Mouse (Mus musculus) hindbrain, embryonic 13.5 days (tissue): ENCODE measurements around the gene Mdm1. TPM values are rescaled to one million over a fixed set of nuclear protein-coding genes. Genes with fewer than 3 reads are reported as not detected.
"Not testable (repeated sequence)": the region's sequence is repeated elsewhere in the genome, so short reads cannot be mapped to it uniquely, and the experiment has no call there.

Experiments used
- ATAC-seq: fragments of 200-750 bp; cut with Nextera tagmentation; 2 replicates; pipeline ENCODE4 v1.8.0; 2017; ENCODE audit warnings: moderate TSS enrichment; ENCODE audit not compliant: low FRiP score
- H3K27ac ChIP-seq: fragments of 300-500 bp; sonication (generic); 2 replicates; pipeline ENCODE4 v1.5.1; 2015; ENCODE audit warnings: inconsistent platforms, mild to moderate bottlenecking, moderate library complexity
- H3K27me3 ChIP-seq: fragments of 300-500 bp; sonication (generic); 2 replicates; pipeline ENCODE4 v1.6.1; 2015; ENCODE audit warnings: mild to moderate bottlenecking, inconsistent platforms
- H3K36me3 ChIP-seq: fragments of 300-500 bp; sonication (generic); 2 replicates; pipeline ENCODE4 v1.6.1; 2015; ENCODE audit warnings: mild to moderate bottlenecking, inconsistent platforms
- H3K4me1 ChIP-seq: fragments of 300-500 bp; sonication (generic); replicated peaks from 2 replicates; pipeline ENCODE4 v1.6.1; 2015; ENCODE audit warnings: inconsistent platforms
- H3K4me2 ChIP-seq: fragments of 300-500 bp; sonication (generic); 2 replicates; pipeline ENCODE4 v1.6.1; 2015; ENCODE audit warnings: inconsistent platforms, mild to moderate bottlenecking, moderate library complexity
- H3K4me3 ChIP-seq: fragments of 300-500 bp; sonication (generic); 2 replicates; pipeline ENCODE4 v1.5.1; 2015; ENCODE audit warnings: mild to moderate bottlenecking, inconsistent platforms
- H3K9ac ChIP-seq: fragments of 300-500 bp; sonication (generic); 2 replicates; pipeline ENCODE4 v1.6.1; 2015; ENCODE audit warnings: mild to moderate bottlenecking, inconsistent platforms
- H3K9me3 ChIP-seq: fragments of 300-500 bp; sonication (generic); 2 replicates; pipeline ENCODE4 v1.6.1; 2016; ENCODE audit warnings: inconsistent platforms
- WGBS: fragments of 180-500 bp; shearing (Covaris S2); methylation state at CpG from one replicate; pipeline ENCODE4 v1.1.7; 2015; 5-methylcytosine and 5-hydroxymethylcytosine counted together
- polyA plus RNA-seq: library from polyadenylated mRNA; unstranded; fragments of >200 nt; fragmentation: Nextera tagmentation; extraction: Ambion mirVana; gene quantifications from 2 replicates; pipeline ENCODE4 v1.2.1, GENCODE M21; 2015

Gene Mdm1
- polyA plus RNA-seq, 1 experiment from 2014 or later: 37.1 TPM

DNA sequence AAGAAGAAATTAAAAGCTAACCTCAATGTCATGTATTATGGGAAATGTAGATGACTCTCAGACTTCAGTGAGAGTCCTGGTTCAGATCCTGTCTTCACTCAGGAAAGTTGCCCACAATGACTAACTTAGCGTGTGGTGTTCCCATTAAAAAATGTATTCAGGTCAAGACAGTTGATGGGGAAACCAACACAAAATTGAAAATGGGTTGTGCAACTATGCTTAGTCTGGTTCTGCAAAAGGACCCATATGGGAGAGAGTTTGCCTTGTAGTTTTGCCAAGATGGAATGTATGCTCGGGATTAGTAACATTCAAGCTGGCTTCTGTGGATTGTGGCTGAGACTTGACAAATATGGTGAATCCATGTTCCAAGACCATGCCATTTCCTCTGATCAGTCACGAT lies 31.3 kb downstream of the Mdm1 start:
- no peak overlapping the region for H3K4me2 ChIP-seq
- 96% methylated on average over 3 of the region's 3 CpGs for WGBS
- no peaks in the 10 kb centered on the region for H3K9me3 ChIP-seq
- no peaks in the 10 kb centered on the region for H3K4me1 ChIP-seq
- no peak overlapping the region for H3K27ac ChIP-seq
- no peak overlapping the region for H3K9ac ChIP-seq
- H3K4me3 ChIP-seq: no peak overlapping the region
- H3K36me3 ChIP-seq: peaks cover 9% of the 10 kb centered on the region
- H3K27me3 ChIP-seq: no peaks in the 10 kb centered on the region
- no peak for ATAC-seq

DNA sequence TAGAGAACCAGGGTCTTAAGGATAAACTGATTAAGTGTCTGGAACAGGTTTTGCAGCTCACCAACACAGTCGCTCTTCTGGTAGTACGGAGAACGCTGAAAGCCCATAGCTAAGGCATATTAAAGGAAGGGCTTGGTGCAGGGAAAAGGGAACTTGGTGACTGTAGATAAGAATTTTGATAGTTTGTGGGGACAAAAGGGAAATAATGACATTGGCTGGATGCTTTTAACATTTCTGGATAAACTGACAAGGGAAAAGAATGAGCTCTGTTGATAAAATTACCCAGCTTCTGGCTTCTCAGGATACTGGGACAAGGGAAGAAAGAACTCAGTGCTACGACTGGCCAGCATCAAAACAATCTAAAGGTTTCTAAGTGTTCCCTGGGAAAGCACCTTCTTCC lies 33.9 kb downstream of the Mdm1 start:
- ATAC-seq: not testable (repeated sequence)

DNA sequence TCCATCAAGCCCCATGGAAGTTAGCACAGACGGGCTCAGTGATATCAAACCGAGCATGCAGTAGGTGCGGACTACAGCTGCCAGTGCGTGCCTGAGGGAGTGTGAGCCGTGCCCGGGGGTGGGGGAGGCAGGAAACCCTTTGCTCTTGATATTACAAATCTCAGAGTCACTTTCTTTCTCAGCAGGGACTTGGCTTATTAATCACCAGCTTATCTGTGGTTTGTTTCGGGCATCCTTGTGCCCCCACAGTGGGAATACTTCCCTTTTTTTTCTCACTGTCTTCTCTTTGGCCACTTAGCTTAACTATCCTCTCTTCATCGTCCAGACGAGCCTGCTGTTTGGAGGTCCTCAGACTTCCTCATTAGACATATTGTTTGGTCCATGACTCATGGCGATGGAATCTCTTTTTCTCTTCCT lies 37.1 kb downstream of the Mdm1 start:
- H3K36me3 ChIP-seq: no peaks in the 10 kb centered on the region
- WGBS: 86% methylated on average over 10 of the region's 10 CpGs
- H3K27ac ChIP-seq: no peak overlapping the region
- no peaks in the 10 kb centered on the region for H3K27me3 ChIP-seq
- ATAC-seq: no peak
- no peak overlapping the region for H3K9ac ChIP-seq
- H3K4me2 ChIP-seq: no peak overlapping the region
- no peak overlapping the region for H3K4me3 ChIP-seq
- H3K9me3 ChIP-seq: no peaks in the 10 kb centered on the region
- no peaks in the 10 kb centered on the region for H3K4me1 ChIP-seq

More for the DNA sequence above, 33.9 kb downstream of the Mdm1 start:
- not testable (repeated sequence) for H3K27ac ChIP-seq, H3K4me1 ChIP-seq, H3K4me3 ChIP-seq, H3K36me3 ChIP-seq, H3K9ac ChIP-seq, H3K4me2 ChIP-seq, H3K9me3 ChIP-seq, H3K27me3 ChIP-seq
- WGBS: 95% methylated on average over 4 of the region's 4 CpGs

DNA sequence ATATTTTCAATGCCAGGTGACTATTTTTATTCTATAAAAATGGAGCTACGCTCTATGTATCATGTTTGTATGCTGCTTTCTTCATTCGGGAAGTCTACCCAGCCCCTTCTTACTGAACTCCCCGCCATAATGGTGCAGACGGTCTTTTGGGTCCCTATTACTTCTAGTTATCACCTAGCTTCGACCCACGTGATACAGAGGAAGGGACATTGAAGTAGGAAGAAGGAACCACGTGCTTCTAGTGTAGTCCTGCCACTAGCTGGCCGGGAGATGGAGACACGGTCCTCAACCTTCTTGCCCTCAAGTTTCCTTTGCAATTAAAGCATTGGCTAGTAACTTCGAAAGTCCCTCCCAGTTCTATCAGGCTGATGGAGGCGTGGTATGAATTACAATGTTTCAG lies 37.7 kb downstream of the Mdm1 start:
- H3K4me3 ChIP-seq: no peak overlapping the region
- H3K36me3 ChIP-seq: no peaks in the 10 kb centered on the region
- no peak overlapping the region for H3K4me2 ChIP-seq
- H3K27me3 ChIP-seq: no peaks in the 10 kb centered on the region
- ATAC-seq: no peak
- WGBS: 90% methylated on average over 11 of the region's 11 CpGs
- no peaks in the 10 kb centered on the region for H3K4me1 ChIP-seq
- H3K9ac ChIP-seq: no peak overlapping the region
- H3K27ac ChIP-seq: no peak overlapping the region
- no peaks in the 10 kb centered on the region for H3K9me3 ChIP-seq

DNA sequence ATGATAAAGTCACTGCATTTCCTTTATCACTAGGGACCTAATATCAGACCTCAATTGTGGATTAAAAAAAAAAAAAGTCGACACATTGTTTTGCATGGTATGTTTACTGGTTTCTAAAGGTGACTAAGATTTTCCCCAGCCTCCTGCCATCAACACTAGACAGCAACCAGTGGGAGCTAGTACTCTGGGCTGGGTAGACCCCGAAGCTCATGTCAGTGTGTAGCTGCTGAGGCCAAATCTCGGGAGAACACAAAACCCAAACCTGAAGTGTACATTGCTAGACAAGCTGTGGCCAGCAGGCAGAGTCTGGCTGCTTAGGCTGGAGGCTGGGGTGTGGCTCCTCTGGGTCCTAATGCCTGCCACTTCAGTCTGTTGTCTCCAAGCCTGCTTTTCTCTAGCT lies 53.5 kb downstream of the Mdm1 start:
- H3K36me3 ChIP-seq, H3K9ac ChIP-seq, H3K27me3 ChIP-seq, H3K4me1 ChIP-seq, H3K4me3 ChIP-seq, ATAC-seq, H3K4me2 ChIP-seq, H3K9me3 ChIP-seq, H3K27ac ChIP-seq: not testable (repeated sequence)
- 37% methylated on average over 3 of the region's 3 CpGs for WGBS

DNA sequence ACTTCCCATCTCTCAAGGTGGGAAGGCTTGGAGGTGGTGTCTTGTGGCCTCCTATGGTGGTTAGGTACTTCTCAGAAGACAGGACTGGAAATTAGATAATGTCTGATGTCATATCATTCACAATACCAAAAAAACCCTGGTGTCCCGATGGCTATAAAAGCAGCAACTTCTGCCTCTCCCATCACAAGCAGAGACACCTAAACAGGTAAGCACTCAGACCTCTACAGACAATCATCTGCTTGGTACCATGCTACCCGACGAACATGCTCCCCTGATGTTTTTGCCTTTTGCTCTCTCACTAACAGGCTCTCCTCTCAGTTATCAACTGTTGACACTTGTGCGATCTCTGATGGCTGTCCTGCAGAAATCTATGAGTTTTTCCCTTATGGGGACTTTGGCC lies 63.0 kb downstream of the Mdm1 start, which contains the start of gene Il22:
TSS of gene Il22 (plus strand) at position 301 of the 400 bp plus-strand sequence.
- Histone ChIP-seq H3K4me3 (no peak within 1 kb of the TSS), H3K9ac (no peak within 1 kb of the TSS), H3K4me2 (no peak within 1 kb of the TSS), H3K27me3 (no peaks in the 10 kb centered on the region), H3K9me3 (no peaks in the 10 kb centered on the region), H3K36me3 (no peaks in the 10 kb centered on the region), H3K4me1 (no peaks in the 10 kb centered on the region), H3K27ac (no peak within 1 kb of the TSS)
- ATAC-seq: no peak
- WGBS: 93% methylated on average over 4 of the region's 4 CpGs

DNA sequence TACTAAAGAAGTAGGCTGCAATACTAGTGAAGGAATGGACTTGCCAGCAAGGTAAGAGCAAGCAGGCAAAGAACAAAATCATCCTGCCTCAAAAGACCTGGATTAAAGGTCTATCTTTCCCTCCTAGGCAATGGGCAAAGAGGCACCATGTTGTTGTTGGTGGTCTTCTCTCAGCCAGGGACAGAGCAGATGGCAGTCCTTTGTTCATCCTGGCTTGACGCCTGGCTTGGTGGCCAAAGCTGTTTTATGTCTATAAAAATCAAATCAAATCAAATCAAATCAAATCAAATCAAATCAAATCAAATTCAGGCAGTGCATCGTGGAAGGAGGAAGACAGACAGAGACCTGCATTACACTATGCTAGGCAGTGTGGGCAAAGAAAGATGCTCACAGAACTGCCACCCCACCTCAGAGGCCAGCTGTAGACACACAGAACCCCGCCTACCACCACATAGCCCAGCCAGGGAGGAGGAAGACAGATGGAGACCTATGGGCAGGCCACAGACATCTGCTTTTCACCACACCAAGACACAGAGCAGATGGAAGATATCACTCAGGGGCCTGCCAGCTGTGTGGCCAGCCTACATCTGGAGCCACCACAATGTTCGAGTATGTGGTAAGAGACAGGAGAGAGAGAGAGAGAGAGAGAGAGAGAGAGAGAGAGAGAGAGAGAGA lies 74.2 kb downstream of the Mdm1 start:
- not testable (repeated sequence) for H3K4me2 ChIP-seq, H3K4me3 ChIP-seq, H3K36me3 ChIP-seq, H3K27me3 ChIP-seq, H3K9me3 ChIP-seq, H3K9ac ChIP-seq, H3K4me1 ChIP-seq, ATAC-seq, H3K27ac ChIP-seq
- 90% methylated on average over 2 of the region's 4 CpGs for WGBS

Other genes starting within 250 kb of the Mdm1 start
- not detected in 2 replicates for gene Il22, start 63.1 kb downstream of the Mdm1 start, polyA plus RNA-seq
- 0.32 and 0.35 TPM in 2 replicates for gene Gm32717, start 99.0 kb downstream of the Mdm1 start, polyA plus RNA-seq
- gene Gm32802, start 116.9 kb downstream of the Mdm1 start, polyA plus RNA-seq: 0.32 and 0.35 TPM in 2 replicates
- gene Iltifb, start 153.2 kb downstream of the Mdm1 start, polyA plus RNA-seq: not detected in 2 replicates
- 0.08 TPM in 1 of 2 replicates, not detected in the other for gene Gm9040, start 185.2 kb downstream of the Mdm1 start, polyA plus RNA-seq
- 0.08 TPM in 1 of 2 replicates, not detected in the other for gene Gm9044, start 190.6 kb downstream of the Mdm1 start, polyA plus RNA-seq
- gene Gm9045, start 196.0 kb downstream of the Mdm1 start, polyA plus RNA-seq: 0.09 TPM in 1 of 2 replicates, not detected in the other
- not detected in 2 replicates for gene Gm9046, start 201.4 kb downstream of the Mdm1 start, polyA plus RNA-seq
- not detected in 2 replicates for gene Gm9048, start 206.9 kb downstream of the Mdm1 start, polyA plus RNA-seq
- gene Gm9049, start 212.3 kb downstream of the Mdm1 start, polyA plus RNA-seq: 0.09 TPM in 1 of 2 replicates, not detected in the other